Mouse (Mus musculus): ENCODE results near the gene Cpvl.

Cpvl gene

GRCm38 (mm10) chr6:53978571-53978970 is at the start of gene Cpvl:
Cpvl (minus strand) TSS chr6:53978671.
- DNase-seq (ENCODE audit: low read depth, low spot score): no peak

- no peak for DNase-seq (ENCODE audit: low read depth, low spot score)
These were observed 45.4 kb upstream of the Cpvl start for GRCm38 (mm10) chr6:54023846-54024245.

- DNase-seq (ENCODE audit: low read depth, low spot score): peak; percentile 21
These were observed 42.8 kb upstream of the Cpvl start for GRCm38 (mm10) chr6:54021123-54021789.

DNA sequence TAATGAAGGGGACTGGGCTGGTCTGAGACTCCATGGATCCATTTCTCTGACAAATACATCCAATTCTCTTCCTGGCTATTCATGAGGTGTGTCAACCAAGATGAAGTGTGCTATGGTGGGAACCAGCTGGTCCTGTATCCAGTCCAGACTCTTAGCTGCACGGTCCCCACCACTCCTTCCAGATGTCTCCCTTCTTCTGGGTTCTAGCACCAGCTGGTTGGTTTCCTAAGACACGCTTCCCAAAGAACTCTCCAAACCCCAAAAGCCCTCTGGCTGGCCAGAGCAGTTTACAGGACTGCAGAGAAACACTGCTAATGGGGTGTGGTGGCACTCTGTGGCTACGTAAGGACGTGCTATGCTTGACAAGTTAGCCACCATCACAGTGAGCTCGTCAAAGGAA is 40.4 kb upstream of the Cpvl start:
- no peak for DNase-seq (ENCODE audit: low read depth, low spot score)

GRCm38 (mm10) chr6:54018038-54018437 is 39.6 kb upstream of the Cpvl start:
- no peak for DNase-seq (ENCODE audit: low read depth, low spot score)

DNA sequence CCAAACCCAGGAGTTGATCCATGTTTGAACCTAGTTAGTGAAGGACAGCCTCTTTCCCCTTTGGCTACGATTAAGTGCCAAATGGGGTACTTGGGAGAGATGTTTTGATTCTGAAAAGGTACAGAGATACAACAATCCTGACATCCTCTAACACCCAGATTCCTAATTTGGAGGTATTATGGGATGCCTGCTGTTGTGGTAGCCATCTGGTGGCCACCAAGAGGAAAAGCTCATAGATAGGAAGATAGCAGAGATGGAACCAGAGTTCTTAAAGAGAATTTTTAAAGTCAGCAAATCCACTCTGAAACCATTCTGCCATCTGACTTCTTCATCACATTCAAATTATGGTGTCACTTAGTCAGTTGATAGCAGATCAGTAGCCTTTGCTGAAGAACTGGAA is 33.7 kb upstream of the Cpvl start:
- DNase-seq (ENCODE audit: low read depth, low spot score): no peak

GRCm38 (mm10) chr6:54010362-54010761 is 31.9 kb upstream of the Cpvl start:
- no peak for DNase-seq (ENCODE audit: low read depth, low spot score)

GRCm38 (mm10) chr6:54009293-54009692 is 30.8 kb upstream of the Cpvl start:
- no peak for DNase-seq (ENCODE audit: low read depth, low spot score)

DNA sequence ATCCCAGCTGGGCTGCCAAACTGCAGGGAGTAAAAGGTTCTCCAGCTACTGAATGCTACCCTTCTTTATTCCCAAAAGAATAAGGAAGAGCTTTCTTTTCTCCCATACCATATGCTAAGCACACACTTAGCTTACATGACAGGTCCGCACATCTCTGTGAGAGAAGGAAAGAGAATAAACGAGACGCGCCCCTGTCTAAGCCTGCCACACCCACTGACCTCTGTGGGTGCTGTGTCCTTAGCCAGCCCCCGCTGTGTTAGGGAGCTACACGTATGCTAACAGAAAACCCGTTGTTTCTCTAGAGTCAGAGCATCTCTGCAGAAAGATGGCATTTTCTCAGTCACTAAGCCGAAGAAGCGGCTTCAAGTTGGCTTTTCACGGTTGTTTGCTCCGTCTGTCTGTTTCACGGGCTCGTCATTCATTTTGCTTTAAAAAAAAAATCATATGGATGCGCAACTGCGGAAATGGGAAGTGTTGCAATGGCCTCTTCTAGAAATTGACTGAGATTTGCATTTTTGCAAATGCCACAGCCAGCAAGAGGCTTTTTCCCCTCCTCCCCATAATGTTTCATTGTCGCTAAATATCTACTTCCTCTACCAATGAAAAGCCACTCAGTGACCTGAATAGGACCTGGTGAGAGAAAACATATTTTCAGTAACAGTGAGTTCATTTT is 30.1 kb upstream of the Cpvl start:
- DNase-seq (ENCODE audit: low read depth, low spot score): no peak

GRCm38 (mm10) chr6:54005302-54005701 is 26.8 kb upstream of the Cpvl start:
- no peak for DNase-seq (ENCODE audit: low read depth, low spot score)

- DNase-seq (ENCODE audit: low read depth, low spot score): no peak
These were observed 17.9 kb upstream of the Cpvl start for GRCm38 (mm10) chr6:53996226-53996955.

DNA sequence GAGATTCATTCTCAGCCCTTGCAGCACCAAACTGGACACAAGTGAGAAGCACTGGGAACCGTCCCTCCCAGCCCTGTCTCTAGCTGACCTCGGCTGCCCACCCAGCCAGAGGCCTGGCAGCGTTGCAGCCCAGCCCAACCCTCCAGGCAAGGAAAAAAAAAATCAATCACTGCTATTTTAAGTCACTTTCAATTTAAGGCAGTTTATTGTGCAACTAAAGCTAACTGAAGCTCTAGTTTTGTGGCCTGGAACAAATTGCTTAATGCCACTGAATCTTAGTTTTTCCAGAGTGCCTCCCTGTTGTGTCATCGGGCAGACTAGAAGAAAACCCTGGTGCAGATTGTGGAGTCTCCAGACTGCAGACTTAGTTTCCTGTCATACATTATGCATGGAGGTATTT is 17.0 kb upstream of the Cpvl start:
- DNase-seq (ENCODE audit: low read depth, low spot score): no peak

- no peak for DNase-seq (ENCODE audit: low read depth, low spot score)
These were observed 13.9 kb upstream of the Cpvl start for GRCm38 (mm10) chr6:53992386-53992785.

- DNase-seq (ENCODE audit: low read depth, low spot score): no peak
These were observed 8.8 kb upstream of the Cpvl start for GRCm38 (mm10) chr6:53987235-53987634.

DNA sequence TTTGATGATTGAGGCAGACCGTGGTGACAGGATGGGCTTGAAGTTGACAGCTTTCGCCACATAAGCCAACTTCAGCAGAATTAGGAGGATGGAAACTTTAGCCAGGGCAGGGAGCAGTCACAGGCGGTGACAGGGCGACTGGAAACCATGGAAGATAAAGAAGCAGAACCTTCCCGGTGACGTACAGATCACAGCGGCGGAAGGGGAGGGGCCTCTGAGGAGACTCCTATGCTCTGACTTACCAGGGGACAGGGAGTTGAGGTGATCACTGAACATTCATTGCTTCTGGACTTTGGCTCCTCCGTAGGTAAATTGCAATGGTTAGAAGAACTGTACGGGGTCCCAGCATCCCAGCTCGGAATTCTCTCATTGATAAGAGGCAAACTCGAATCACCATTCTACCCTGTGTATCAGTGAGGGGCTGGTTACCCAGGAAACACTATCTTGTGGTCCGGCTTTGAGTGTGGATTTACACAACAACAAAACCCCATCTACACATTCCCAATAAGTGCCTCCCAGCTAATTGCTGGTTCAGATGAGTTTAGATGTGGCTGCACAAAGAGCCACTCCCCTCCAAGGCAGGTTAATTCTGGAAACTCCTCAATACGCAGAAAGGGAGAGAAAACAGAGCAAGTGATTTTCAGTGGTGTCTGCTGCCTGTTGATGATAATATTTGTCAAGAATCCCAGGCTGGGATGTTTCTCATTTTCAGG is 8.0 kb upstream of the Cpvl start:
- no peak for DNase-seq (ENCODE audit: low read depth, low spot score)

DNA sequence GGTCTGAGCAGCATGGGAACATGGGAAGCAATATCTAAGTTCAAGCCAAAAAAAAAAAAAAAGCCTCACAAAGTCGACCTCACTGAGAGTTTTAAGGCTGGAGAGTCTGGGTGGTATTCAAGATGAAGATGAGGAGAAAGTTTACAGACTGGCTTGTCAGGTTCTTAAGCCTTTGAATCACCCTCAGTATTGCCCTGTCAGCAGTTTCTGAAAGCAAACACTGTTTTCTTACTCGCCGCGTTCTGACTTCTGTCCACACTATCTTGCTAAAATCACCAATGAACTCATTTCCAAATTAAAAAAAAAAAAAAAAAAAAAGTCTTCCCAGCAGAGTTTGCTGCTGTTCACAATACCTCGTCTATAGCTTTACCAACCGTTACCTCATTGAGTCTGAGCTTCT is 5.3 kb upstream of the Cpvl start:
- DNase-seq (ENCODE audit: low read depth, low spot score): no peak

GRCm38 (mm10) chr6:53982612-53983011 is 4.1 kb upstream of the Cpvl start:
- no peak for DNase-seq (ENCODE audit: low read depth, low spot score)

DNA sequence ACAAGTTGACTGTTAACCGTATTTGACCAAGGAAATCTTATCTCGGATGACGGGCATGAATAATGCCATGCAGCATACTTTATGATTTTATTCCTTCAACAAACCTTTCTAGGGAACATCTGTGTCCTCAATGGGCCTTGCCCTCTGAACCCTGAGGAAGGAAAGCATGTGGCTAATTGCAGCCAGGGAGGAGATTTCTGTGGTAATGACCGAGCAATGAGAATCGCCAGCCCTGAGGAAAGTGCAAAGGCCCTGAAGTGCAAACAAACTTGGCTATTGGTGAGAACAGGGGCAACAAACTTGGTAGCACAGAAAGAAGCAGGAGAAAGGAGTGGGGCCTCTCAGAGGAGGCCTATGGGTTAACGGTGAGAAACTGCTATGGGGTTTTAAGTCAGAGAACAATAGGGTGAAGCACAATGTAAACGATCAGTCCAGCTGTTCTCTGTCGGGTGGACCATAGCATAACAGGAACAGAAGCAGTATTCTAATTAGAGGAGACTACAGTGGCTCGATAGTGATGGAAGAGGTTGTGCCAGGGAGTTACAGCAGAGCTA is 3.7 kb upstream of the Cpvl start:
- no peak for DNase-seq (ENCODE audit: low read depth, low spot score)

DNA sequence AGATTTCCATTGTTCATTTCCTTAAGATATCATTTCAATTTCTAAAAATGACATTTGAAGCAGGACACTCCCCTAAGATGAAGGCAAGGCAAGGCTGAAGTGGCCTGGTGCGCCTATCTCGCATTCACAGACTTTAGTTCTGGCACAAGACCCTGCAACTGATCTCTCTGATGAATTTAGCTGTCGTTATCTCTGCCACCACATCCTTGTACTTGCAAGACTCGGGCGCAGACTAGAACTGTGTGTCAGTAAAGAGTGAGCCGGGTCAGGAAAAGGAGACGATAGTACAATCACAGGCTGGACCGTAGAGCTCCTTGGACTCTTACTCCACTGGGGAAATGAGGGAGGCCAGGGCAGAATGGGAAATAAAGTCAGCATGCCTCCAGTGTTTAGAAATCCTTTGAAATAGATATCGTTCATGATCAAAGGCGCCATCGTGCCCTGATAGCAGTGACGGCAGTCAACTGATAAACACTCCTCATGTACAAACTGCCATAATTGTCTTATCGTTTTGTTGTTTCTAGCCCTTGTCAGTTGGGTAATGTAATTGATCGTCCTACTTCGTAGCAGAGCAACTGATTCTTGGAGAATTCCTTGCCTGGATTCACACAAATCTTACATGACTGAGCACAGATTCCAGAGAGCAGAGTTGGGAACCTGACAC is 2.5 kb upstream of the Cpvl start:
- no peak for DNase-seq (ENCODE audit: low read depth, low spot score)

GRCm38 (mm10) chr6:53974040-53974439 is 4.4 kb downstream of the Cpvl start:
- no peak for DNase-seq (ENCODE audit: low read depth, low spot score)

DNA sequence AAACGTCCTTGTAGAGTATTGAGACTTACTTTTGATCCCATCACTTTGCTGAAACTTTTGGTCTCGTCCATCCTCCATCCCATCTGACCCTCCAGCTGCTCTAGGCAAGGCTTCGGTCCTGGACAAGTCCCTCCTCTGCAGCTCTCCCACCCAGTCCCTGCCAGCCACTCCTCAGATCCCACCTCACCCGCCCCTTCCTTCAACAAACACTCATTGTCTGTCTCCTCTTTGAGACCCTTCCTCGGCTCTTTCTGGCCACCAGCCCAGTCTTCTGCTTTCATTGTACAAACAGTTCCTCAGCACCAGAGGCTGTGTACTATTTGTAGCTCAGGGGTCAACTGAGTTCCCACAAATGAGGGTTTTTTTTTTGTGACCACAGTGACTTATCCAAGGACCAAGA is 5.0 kb downstream of the Cpvl start:
- DNase-seq (ENCODE audit: low read depth, low spot score): no peak
